Mouse (Mus musculus) lung, postnatal 10 days (tissue): ENCODE data around the gene Atg4d.
A peak's percentile ranks its signal among the peaks of the same experiment; 100 is the strongest.
"Not testable (repeated sequence)": the region's sequence is repeated elsewhere in the genome, so short reads cannot be mapped to it uniquely, and the experiment has no call there.

Source experiments
- DNase-seq: peaks from one replicate; pipeline ENCODE4 v3.0.0; 2021

Gene Atg4d

GRCm38 (mm10) chr9:21241343-21241742 is 23.8 kb upstream of the Atg4d start:
- DNase-seq: peak; percentile 91

GRCm38 (mm10) chr9:21243826-21244427 is 21.2 kb upstream of the Atg4d start:
- DNase-seq: no peak

- DNase-seq: no peak
Observed at GRCm38 (mm10) chr9:21244428-21245112, 20.5 kb upstream of the Atg4d start.

GRCm38 (mm10) chr9:21245113-21245487 is 20.0 kb upstream of the Atg4d start:
- no peak for DNase-seq

GRCm38 (mm10) chr9:21246342-21246741 is 18.8 kb upstream of the Atg4d start:
- no peak for DNase-seq

- peak; percentile 68 for DNase-seq
Observed at GRCm38 (mm10) chr9:21248326-21248725, 16.8 kb upstream of the Atg4d start, which contains the start of gene S1pr5. Gene S1pr5 (minus strand): TSS chr9:21248443.

- no peak for DNase-seq
Observed at GRCm38 (mm10) chr9:21249629-21250508, 15.2 kb upstream of the Atg4d start.

- no peak for DNase-seq
Observed at GRCm38 (mm10) chr9:21250509-21250908, 14.6 kb upstream of the Atg4d start.

- no peak for DNase-seq
Observed at GRCm38 (mm10) chr9:21251116-21251735, 13.9 kb upstream of the Atg4d start.

GRCm38 (mm10) chr9:21254690-21255089 is 10.4 kb upstream of the Atg4d start:
- DNase-seq: no peak

- DNase-seq: not testable (repeated sequence)
Observed at GRCm38 (mm10) chr9:21256349-21256748, 8.7 kb upstream of the Atg4d start.

GRCm38 (mm10) chr9:21260491-21261040 is 4.5 kb upstream of the Atg4d start:
- no peak for DNase-seq

- no peak for DNase-seq
Observed at GRCm38 (mm10) chr9:21261831-21262230, 3.3 kb upstream of the Atg4d start.

- DNase-seq: no peak
Observed at GRCm38 (mm10) chr9:21264272-21264999, 657 bp upstream of the Atg4d start.

GRCm38 (mm10) chr9:21265611-21266010 is 518 bp downstream of the Atg4d start:
- DNase-seq: peak; percentile 33

- no peak for DNase-seq
Observed at GRCm38 (mm10) chr9:21266889-21267288, 1.8 kb downstream of the Atg4d start.

GRCm38 (mm10) chr9:21268305-21268704 is 3.2 kb downstream of the Atg4d start:
- no peak for DNase-seq

- not testable (repeated sequence) for DNase-seq
Observed at GRCm38 (mm10) chr9:21269590-21269989, 4.5 kb downstream of the Atg4d start.

GRCm38 (mm10) chr9:21272391-21272790 is 7.3 kb downstream of the Atg4d start:
- no peak for DNase-seq

GRCm38 (mm10) chr9:21273094-21273493 is 8.0 kb downstream of the Atg4d start:
- DNase-seq: no peak

GRCm38 (mm10) chr9:21273520-21274228 is 8.6 kb downstream of the Atg4d start:
- peak; percentile 57 for DNase-seq
